Mouse (Mus musculus) forebrain, embryonic 14.5 days (tissue): ENCODE data around the gene Ksr2. TPM values are rescaled to one million over a fixed set of nuclear protein-coding genes. Genes with fewer than 3 reads are reported as not detected.

Experiments used
- ATAC-seq: fragments of 200-750 bp; cut with Nextera tagmentation; 2 replicates; pipeline ENCODE4 v1.8.0; 2017; ENCODE audit warnings: mild to moderate bottlenecking, moderate library complexity
- DNase-seq: peaks from one replicate; pipeline ENCODE4 v3.0.0-alpha.2; 2015; ENCODE audit warnings: low spot score
- H3K27ac ChIP-seq: fragments of 300-500 bp; sonication (generic); 2 replicates; pipeline ENCODE4 v1.5.1; 2014; ENCODE audit warnings: low read depth, mild to moderate bottlenecking, control low read depth, low read length, moderate library complexity
- H3K27me3 ChIP-seq: fragments of 300-500 bp; sonication (generic); replicated peaks from 2 replicates; pipeline ENCODE4 v1.6.1; 2014; ENCODE audit warnings: low read length, control low read depth, mixed read lengths; ENCODE audit not compliant: control insufficient read depth, insufficient read depth
- H3K36me3 ChIP-seq: fragments of 300-500 bp; sonication (generic); 2 replicates; pipeline ENCODE4 v1.6.1; 2014; ENCODE audit warnings: low read length, control low read depth; ENCODE audit not compliant: control insufficient read depth, insufficient read depth
- H3K4me1 ChIP-seq: fragments of 300-500 bp; sonication (generic); 2 replicates; pipeline ENCODE4 v1.6.1; 2014; ENCODE audit warnings: antibody characterized with exemption, low read length, control low read depth; ENCODE audit not compliant: control insufficient read depth, insufficient read depth
- H3K4me2 ChIP-seq: fragments of 300-500 bp; sonication (generic); 2 replicates; pipeline ENCODE4 v1.6.1; 2014; ENCODE audit warnings: mild to moderate bottlenecking, control low read depth, low read length
- H3K4me3 ChIP-seq: fragments of 300-500 bp; sonication (generic); 2 replicates; pipeline ENCODE4 v1.5.1; 2014; ENCODE audit warnings: low read depth, low read length, control low read depth
- H3K9ac ChIP-seq: fragments of 300-500 bp; sonication (generic); 2 replicates; pipeline ENCODE4 v1.6.1; 2014; ENCODE audit warnings: mild to moderate bottlenecking, low read length, control low read depth, moderate library complexity
- H3K9me3 ChIP-seq: fragments of 300-500 bp; sonication (generic); replicated peaks from 2 replicates; pipeline ENCODE4 v1.6.1; 2016; ENCODE audit warnings: low read length, control low read depth, mixed read lengths; ENCODE audit not compliant: control insufficient read depth
- WGBS: fragments of 180-500 bp; shearing (Covaris S2); extraction: QIAGEN DNeasy Blood & Tissue Kit; methylation state at CpG from one replicate; pipeline ENCODE4 v1.1.7; 2014; 5-methylcytosine and 5-hydroxymethylcytosine counted together
- polyA plus RNA-seq: library from polyadenylated mRNA; unstranded; fragments of >200 nt; fragmentation: Nextera tagmentation; extraction: Ambion mirVana; gene quantifications from 2 replicates; pipeline ENCODE4 v1.2.1, GENCODE M21; 2014

The Ksr2 gene
- polyA plus RNA-seq, 1 experiment from 2014 or later: 1.4 TPM

GRCm38 (mm10) chr5:117717120-117717519 lies 303.3 kb downstream of the Ksr2 start:
- ATAC-seq: no peak
- no peak for DNase-seq
- no peaks in the 10 kb centered on the region for H3K27me3 ChIP-seq
- H3K36me3 ChIP-seq: no peaks in the 10 kb centered on the region
- H3K27ac ChIP-seq: no peak overlapping the region
- H3K4me1 ChIP-seq: no peaks in the 10 kb centered on the region
- H3K4me3 ChIP-seq: no peak overlapping the region
- no peak overlapping the region for H3K9ac ChIP-seq
- WGBS: 91% methylated on average over 9 of the region's 9 CpGs
- H3K4me2 ChIP-seq: no peak overlapping the region
- no peaks in the 10 kb centered on the region for H3K9me3 ChIP-seq

- H3K27ac ChIP-seq: no peak overlapping the region
- no peaks in the 10 kb centered on the region for H3K9me3 ChIP-seq
- H3K4me1 ChIP-seq: no peaks in the 10 kb centered on the region
- H3K36me3 ChIP-seq: no peaks in the 10 kb centered on the region
- ATAC-seq (no peak), DNase-seq (no peak)
- WGBS: 88% methylated on average over 4 of the region's 4 CpGs
- no peak overlapping the region for H3K9ac ChIP-seq
- no peaks in the 10 kb centered on the region for H3K27me3 ChIP-seq
- H3K4me2 ChIP-seq: no peak overlapping the region
- H3K4me3 ChIP-seq: no peak overlapping the region
Measured at GRCm38 (mm10) chr5:117723316-117723715, 309.5 kb downstream of the Ksr2 start.

GRCm38 (mm10) chr5:117726548-117726947 lies 312.7 kb downstream of the Ksr2 start:
- Histone ChIP-seq H3K9me3 (no peaks in the 10 kb centered on the region), H3K9ac (no peak overlapping the region), H3K27ac (no peak overlapping the region), H3K4me2 (no peak overlapping the region), H3K36me3 (no peaks in the 10 kb centered on the region), H3K4me3 (no peak overlapping the region), H3K4me1 (no peaks in the 10 kb centered on the region), H3K27me3 (no peaks in the 10 kb centered on the region)
- ATAC-seq (no peak), DNase-seq (no peak)
- WGBS: 87% methylated on average over 6 of the region's 6 CpGs

GRCm38 (mm10) chr5:117727138-117727537 lies 313.3 kb downstream of the Ksr2 start:
- Histone ChIP-seq H3K27ac (no peak overlapping the region), H3K4me2 (no peak overlapping the region), H3K4me1 (no peaks in the 10 kb centered on the region), H3K36me3 (no peaks in the 10 kb centered on the region), H3K9me3 (no peaks in the 10 kb centered on the region), H3K27me3 (no peaks in the 10 kb centered on the region), H3K4me3 (no peak overlapping the region), H3K9ac (no peak overlapping the region)
- ATAC-seq (no peak), DNase-seq (no peak)
- WGBS: 72% methylated on average over 7 of the region's 7 CpGs

DNA sequence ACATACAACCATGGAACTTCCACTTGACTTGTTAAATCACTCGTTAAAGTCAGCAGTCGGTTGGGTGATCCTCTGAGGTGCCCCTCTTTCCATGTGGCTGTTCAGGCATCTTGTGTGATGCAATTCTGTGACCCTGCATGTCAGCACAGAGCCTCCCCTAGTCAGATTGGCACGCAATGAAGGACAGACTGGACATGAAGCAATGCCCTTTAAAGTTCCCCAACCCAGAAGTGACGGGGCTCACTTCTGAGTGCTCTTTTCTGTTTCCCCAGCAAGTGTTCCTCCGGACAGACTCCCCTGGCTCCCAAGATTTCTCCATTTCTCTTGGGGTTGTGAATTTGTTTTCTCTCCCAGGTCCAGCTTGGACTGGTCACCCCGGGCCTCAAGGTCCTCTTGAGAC lies 317.5 kb downstream of the Ksr2 start:
- WGBS: 50% methylated on average over 6 of the region's 6 CpGs
- DNase-seq: no peak
- H3K27me3 ChIP-seq: no peaks in the 10 kb centered on the region

DNA sequence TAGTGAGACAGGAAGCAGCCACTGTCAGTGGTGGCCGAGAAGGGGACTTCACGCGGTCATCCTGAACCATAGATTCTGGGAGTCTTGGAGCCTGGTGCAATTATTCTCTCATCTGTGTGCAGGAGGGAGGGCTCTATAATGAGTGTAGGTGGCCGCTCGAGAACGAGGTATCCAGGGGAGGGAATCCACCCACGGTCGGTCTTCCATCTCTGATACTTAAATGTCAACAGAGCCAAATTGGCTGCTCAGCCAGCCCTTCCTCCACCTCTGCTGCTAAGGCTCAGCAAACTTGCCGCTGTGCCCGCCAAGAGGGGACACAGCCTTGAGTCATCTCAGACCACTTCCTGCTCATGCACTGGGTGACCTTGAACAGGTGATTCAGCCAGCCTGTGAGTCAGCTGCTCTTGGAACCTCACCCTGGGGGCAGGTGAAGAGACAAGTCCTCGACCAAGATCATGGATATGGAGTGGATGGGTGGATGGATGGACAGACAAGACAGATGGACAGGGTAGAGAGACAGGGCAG lies 330.9 kb downstream of the Ksr2 start:
- Histone ChIP-seq H3K27ac (no peak overlapping the region), H3K4me1 (peaks cover 8% of the 10 kb centered on the region), H3K9me3 (no peaks in the 10 kb centered on the region), H3K4me3 (no peak overlapping the region), H3K9ac (no peak overlapping the region), H3K27me3 (no peaks in the 10 kb centered on the region), H3K4me2 (no peak overlapping the region), H3K36me3 (no peaks in the 10 kb centered on the region)
- ATAC-seq (no peak), DNase-seq (no peak)
- WGBS: 81% methylated on average over 11 of the region's 11 CpGs

More for the DNA sequence above, 317.5 kb downstream of the Ksr2 start:
- Histone ChIP-seq H3K36me3 (no peaks in the 10 kb centered on the region), H3K4me3 (no peak overlapping the region), H3K4me1 (no peaks in the 10 kb centered on the region), H3K9ac (no peak overlapping the region), H3K27ac (no peak overlapping the region), H3K4me2 (no peak overlapping the region), H3K9me3 (no peaks in the 10 kb centered on the region)
- no peak for ATAC-seq

DNA sequence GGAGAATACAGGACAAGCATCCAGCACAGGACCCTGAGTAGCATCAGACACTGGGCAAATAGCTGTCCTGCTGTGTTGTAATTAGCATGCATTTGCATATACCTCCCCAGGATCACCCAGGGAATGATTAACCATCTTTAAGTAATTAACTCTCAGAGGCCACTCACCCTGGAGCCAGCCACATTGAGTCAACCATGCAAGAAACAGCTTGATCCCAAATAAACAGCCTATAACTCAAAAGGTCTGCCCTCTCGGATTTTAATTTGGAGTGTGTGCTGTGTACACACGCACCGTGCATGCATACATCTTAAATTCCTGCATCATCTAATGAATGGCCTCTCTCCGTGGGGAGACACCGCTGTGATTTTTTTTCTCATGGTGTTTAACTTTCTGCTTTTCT lies 335.6 kb downstream of the Ksr2 start:
- 13% methylated on average over 5 of the region's 5 CpGs for WGBS
- Histone ChIP-seq H3K9me3 (no peaks in the 10 kb centered on the region), H3K4me3 (no peak overlapping the region), H3K4me1 (peaks cover 12% of the 10 kb centered on the region), H3K27me3 (no peaks in the 10 kb centered on the region), H3K36me3 (no peaks in the 10 kb centered on the region), H3K9ac (no peak overlapping the region), H3K4me2 (no peak overlapping the region), H3K27ac (no peak overlapping the region)
- DNase-seq: peak; percentile 42
- no peak for ATAC-seq

- ATAC-seq: peak; percentile 80
- H3K4me3 ChIP-seq: no peak overlapping the region
- 3% methylated on average over 12 of the region's 12 CpGs for WGBS
- no peak overlapping the region for H3K4me2 ChIP-seq
- peak overlapping the region; percentile 33 for H3K27ac ChIP-seq
- no peaks in the 10 kb centered on the region for H3K9me3 ChIP-seq
- H3K27me3 ChIP-seq: no peaks in the 10 kb centered on the region
- DNase-seq: peak; percentile 81
- H3K36me3 ChIP-seq: peaks cover 4% of the 10 kb centered on the region; the same call in 1 of the 2 replicates
- no peak overlapping the region for H3K9ac ChIP-seq
- H3K4me1 ChIP-seq: 0 out of 2 replicates have a peak, but pooled peaks cover 2% of the 10 kb centered on the region
Measured at GRCm38 (mm10) chr5:117757696-117758482, 344.1 kb downstream of the Ksr2 start.

DNA sequence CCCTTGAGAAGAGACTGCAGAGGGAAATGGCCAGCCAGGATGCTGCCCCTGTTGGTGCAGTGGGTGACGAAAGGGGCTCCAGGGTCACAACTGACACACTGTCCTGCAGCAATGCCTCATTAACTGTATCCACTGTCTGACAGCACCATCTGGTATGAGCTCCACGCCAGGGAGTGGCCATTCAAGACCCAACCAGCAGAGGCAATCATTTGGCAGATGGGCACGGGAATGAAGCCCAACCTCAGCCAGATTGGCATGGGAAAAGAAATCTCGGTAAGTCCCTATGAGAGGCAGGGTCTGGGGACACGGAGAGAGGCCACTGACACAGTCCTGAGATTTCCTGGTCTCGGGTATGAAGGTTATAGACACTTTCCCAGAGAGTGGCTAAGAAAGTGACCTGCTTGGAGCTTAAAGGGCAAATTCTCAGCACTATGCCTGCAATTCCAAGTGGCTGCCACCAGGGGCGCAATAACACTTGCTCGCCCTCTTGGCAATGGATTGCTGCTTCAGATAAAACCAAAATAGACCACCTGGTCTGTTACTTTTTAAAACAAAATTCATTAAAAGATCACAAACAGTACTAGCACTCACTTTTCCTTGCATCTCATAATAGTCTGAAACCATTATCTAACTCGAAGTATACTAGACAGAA lies 347.5 kb downstream of the Ksr2 start:
- WGBS: 79% methylated on average over 9 of the region's 9 CpGs
- H3K9ac ChIP-seq: no peak overlapping the region
- DNase-seq (no peak), ATAC-seq (no peak)
- no peak overlapping the region for H3K4me2 ChIP-seq
- H3K27ac ChIP-seq: no peak overlapping the region
- no peaks in the 10 kb centered on the region for H3K27me3 ChIP-seq
- H3K4me1 ChIP-seq: 0 out of 2 replicates have a peak, but pooled peaks cover 2% of the 10 kb centered on the region
- no peaks in the 10 kb centered on the region for H3K9me3 ChIP-seq
- peaks cover 4% of the 10 kb centered on the region; the same call in 1 of the 2 replicates for H3K36me3 ChIP-seq
- H3K4me3 ChIP-seq: no peak overlapping the region
